9 mouse cellular contexts compared by ENCODE assay signal in genomic region chr2:174049481-174050338, GRCm38 (mm10). TPM values are rescaled to one million over a fixed set of nuclear protein-coding genes. Genes with fewer than 3 reads are reported as not detected.
A peak's percentile ranks its signal among the peaks of the same experiment; 100 is the strongest.
DNase-seq lines count a peak whose midpoint lies in the region; ATAC-seq lines count a peak whose summit lies in the region.
"Had no signal": no experiment of that assay in that cellular context is flagged by ENCODE, and none has a peak within 500 bp of the region (broad histone marks: within the 10 kb centered on the region; RNA-seq: fewer than 3 reads in every experiment).

No protein-coding gene starts in this region.

- no peak overlapping the region for H3K27ac ChIP-seq in lung, embryonic 16.5 days (ENCODE audit: low read length)
- H3K27ac ChIP-seq in liver, embryonic 13.5 days: no peak overlapping the region

- WGBS in lung, embryonic 16.5 days: 4% methylated on average over 4 of the region's 4 CpGs
- WGBS in liver, embryonic 13.5 days (ENCODE audit: insufficient replicate concordance): 10% methylated on average over 4 of the region's 4 CpGs

- DNase-seq in lung, postnatal 25 days (ENCODE audit: low spot score): no peak
- peak; percentile 57 for DNase-seq in forelimb bud, embryonic 11.5 days (ENCODE audit: low read depth, low spot score)
- DNase-seq in liver, embryonic 13.5 days: no peak
- DNase-seq in yolk sac, embryonic 10.5 days (ENCODE audit: low spot score): peak; percentile 69
- no peak for DNase-seq in left cerebral cortex, adult 18-20 months (ENCODE audit: low spot score in 2 of 2)
- DNase-seq in gastrocnemius, postnatal 14 days: no peak
- DNase-seq in left cerebral cortex, postnatal 25 days (ENCODE audit: low spot score in 2 of 2): no peak
- DNase-seq: kidney, adult 11 months had no signal

- no peak overlapping the region for H3K4me3 ChIP-seq in lung, embryonic 16.5 days (ENCODE audit: low read length)
- H3K4me3 ChIP-seq in liver, embryonic 13.5 days (replicated peaks): no peak overlapping the region

- intact Hi-C loops in gastrocnemius, postnatal 14 days (cut with DNase I; ENCODE audit: low total_unique reads): no loop called here
- intact Hi-C loops in left cerebral cortex, postnatal 25 days (cut with DNase I): no loop called here

- peak; percentile 62 for ATAC-seq in lung, embryonic 16.5 days (ENCODE audit: low read depth)
- peak; percentile 23; the same call in 1 of the 2 replicates for ATAC-seq in liver, embryonic 13.5 days (ENCODE audit: low read depth)

- no peaks in the 10 kb centered on the region for H3K36me3 ChIP-seq in lung, embryonic 16.5 days (ENCODE audit: control insufficient read depth, insufficient read depth, low read length)
- H3K36me3 ChIP-seq in liver, embryonic 13.5 days: no peaks in the 10 kb centered on the region

- H3K4me1 ChIP-seq in lung, embryonic 16.5 days (replicated peaks; ENCODE audit: control insufficient read depth, insufficient read depth, low read length): 0 out of 2 replicates have a peak, but pooled peaks cover 3% of the 10 kb centered on the region
- H3K4me1 ChIP-seq in liver, embryonic 13.5 days (replicated peaks): no peaks in the 10 kb centered on the region

- no peak overlapping the region for H3K4me2 ChIP-seq in lung, embryonic 16.5 days (ENCODE audit: low read depth, low read length)
- no peak overlapping the region for H3K4me2 ChIP-seq in liver, embryonic 13.5 days

- no peak overlapping the region for H3K9ac ChIP-seq in lung, embryonic 16.5 days (ENCODE audit: low read length)
- H3K9ac ChIP-seq in liver, embryonic 13.5 days: no peak overlapping the region

- peaks cover 6% of the 10 kb centered on the region for H3K9me3 ChIP-seq in lung, embryonic 16.5 days (ENCODE audit: control insufficient read depth, low read length)
- peaks cover 4% of the 10 kb centered on the region; the same call in 1 of the 2 replicates for H3K9me3 ChIP-seq in liver, embryonic 13.5 days (replicated peaks)

- H3K27me3 ChIP-seq in lung, embryonic 16.5 days (ENCODE audit: control insufficient read depth, insufficient read depth, low read depth, low read length): no peaks in the 10 kb centered on the region
- H3K27me3 ChIP-seq in liver, embryonic 13.5 days: no peaks in the 10 kb centered on the region

RNA-seq across cellular contexts. Expression of gene Stx16, which starts 26.4 kb away (rescaled TPM):
- 11.3 and 12.1 TPM in 2 replicates for polyA plus RNA-seq in lung, embryonic 16.5 days (2015; fragmentation: Nextera tagmentation; extraction: Ambion mirVana)
- 3.2 and 3.3 TPM in 2 replicates for polyA plus RNA-seq in liver, embryonic 13.5 days (2015; fragmentation: Nextera tagmentation; extraction: Ambion mirVana)
- total RNA-seq in left cerebral cortex, adult 18-20 months (2021): 10 to 100 TPM; 58.2 to 62.5 TPM
- 10 to 100 TPM; 22.1 to 26.1 TPM for total RNA-seq in gastrocnemius, postnatal 14 days (2021)
- 10 to 100 TPM; 49.5 to 56.1 TPM for total RNA-seq in left cerebral cortex, postnatal 25 days (2021)

Comparison
In these comparisons a context has a peak if more than half of its experiments do, and no peak if none do; other contexts are left out.
1. DNase-seq: peak in forelimb bud, embryonic 11.5 days (single experiment) and yolk sac, embryonic 10.5 days (single experiment); none in lung, postnatal 25 days (single experiment), liver, embryonic 13.5 days (single experiment), left cerebral cortex, adult 18-20 months (0 of 2), gastrocnemius, postnatal 14 days (single experiment) and left cerebral cortex, postnatal 25 days (0 of 2).